Mouse (Mus musculus): ENCODE measurements around the gene Tspan4.

Tspan4 gene

GRCm38 (mm10) chr7:141461521-141462332, 13.3 kb upstream of the Tspan4 start:
- WGBS: 4% methylated on average over 59 of the region's 59 CpGs

DNA sequence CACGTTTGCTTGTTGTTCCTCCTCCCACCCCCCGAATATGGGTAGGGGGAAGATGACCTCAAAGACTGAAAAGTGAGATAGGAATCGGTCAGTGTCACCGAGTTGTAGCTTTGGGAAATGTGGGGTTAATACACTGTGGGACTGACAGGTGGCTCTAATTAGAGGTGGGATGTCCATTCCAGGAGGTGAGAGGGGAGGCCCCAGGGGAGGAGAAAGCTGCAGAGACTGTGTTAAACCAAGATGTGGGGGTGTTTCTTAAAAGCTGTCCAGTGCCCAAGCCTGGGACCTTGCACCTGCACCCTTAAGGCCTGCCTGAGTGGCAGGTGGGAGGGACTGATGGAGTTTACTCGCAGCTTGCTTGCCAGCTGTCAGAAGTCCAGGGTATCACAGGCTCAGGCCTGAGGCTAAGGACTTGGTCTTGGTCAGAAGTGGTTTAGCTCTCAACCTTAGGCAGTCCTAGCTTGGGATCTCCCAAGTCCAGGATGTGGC, 12.7 kb upstream of the Tspan4 start:
- WGBS: 41% methylated on average over 5 of the region's 5 CpGs

DNA sequence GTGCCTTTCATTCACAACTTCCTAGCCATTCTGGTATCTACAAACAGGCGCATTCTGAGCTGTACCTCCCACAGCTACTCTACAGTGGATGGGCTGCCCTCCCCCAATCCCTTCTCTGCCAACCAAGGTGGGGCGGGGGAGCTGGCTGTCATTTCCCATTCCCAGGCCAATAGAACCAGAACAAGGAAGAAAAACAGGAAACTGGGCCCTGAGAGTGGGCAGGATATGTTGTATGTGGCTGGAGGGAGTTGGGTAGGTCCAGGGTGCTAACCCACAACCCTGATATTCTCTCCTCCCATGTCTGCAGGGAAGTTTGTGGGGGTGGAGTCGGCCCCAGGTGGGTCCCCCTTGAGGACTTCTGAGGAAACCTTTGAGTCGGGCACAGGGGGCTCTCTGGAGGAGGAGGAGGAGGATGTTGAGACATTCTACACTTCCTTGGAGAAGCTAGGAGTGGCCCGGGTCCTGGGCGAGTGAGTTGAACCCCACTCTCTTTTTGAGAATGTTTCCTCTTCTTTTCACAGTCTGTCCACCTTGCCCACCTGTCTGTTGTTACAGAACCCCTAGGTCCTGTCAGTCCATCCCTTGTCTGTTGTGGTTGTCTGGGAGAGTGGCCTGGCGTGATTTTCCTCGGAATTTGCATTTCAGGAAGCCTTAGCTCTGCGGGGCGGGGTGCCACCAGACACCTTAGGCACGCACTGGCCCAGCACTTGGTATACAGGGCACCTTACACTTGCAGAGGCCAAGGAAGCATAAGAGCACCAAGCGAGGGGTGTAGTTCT, 11.0 kb upstream of the Tspan4 start:
- 52% methylated on average over 12 of the region's 12 CpGs for WGBS

DNA sequence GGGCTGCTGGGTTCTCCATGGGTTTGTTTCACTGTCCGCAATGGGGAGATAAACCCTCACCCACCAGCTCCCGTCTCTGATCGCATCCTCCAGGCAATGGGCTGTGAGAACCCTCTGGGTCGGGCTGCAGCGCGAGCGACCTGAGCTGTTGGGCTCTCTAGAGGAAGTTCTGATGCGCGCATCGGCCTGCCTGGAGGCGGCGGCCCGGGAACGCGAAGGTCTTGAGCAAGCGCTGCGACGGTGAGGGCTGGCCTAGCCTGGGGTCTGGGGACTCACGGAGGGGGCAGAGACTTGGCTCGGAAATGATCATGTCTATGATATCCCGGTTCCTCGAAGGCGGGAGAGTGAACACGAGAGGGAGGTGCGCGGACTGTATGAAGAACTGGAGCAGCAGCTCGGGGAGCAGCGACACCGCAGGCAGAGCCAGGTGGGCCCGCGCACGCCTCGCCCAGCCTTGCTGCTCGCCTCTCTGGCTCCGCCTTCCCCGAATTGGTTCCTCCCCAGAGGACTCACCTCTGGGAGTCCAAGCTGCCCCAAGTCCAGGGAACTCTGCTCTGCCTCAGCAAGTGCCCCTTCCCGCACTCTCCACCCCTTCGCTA, 10.3 kb upstream of the Tspan4 start:
- WGBS: 30% methylated on average over 38 of the region's 38 CpGs

DNA sequence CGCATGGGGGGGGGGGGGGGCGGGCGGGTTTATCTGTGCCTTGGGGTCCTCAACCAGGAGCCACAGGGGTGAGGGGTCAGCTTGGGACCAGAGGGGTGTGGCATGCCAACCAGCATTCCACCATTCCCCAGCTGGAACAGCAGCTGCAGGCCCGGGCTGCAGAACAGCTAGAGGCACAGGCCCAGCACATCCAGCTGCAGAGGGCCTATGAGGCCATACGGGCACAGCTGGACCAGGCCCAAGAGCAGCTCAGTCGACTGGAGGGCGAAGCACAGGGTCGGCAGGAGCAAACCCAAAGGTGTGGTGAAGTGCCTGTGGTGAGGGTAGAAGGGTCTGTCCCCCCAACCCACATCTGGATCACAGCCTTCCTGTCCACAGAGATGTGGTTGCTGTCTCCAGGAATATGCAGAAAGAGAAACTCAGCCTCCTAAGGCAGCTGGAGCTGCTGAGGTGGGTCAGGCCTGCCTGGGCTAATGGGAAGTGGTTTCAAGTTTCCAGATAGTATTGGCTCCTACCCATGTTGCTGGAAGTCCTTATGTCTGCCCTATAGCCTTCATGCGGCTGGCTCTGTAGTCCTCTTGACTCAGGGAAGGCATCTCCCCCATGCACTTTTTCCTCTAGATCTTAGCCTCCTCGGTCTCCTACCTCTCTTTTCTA, 9.5 kb upstream of the Tspan4 start:
- 57% methylated on average over 10 of the region's 10 CpGs for WGBS

DNA sequence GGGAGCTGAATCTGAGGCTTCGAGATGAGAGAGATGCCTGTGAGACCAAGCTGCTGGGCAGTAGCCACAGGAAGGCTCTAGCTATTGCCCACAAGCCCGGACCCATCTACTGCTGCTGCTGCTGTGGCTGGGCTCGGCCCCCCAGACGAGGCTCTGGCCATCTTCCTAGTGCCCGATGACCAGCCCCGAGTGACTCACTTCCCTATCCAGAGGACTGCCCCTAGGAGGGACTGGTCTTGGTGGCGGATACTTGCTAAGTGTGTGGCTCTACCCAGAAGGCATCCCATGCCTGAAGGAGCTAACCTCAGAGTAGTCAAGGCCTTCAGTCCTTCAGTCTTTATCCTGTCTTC, 9.0 kb upstream of the Tspan4 start:
- 79% methylated on average over 7 of the region's 7 CpGs for WGBS

- 70% methylated on average over 10 of the region's 10 CpGs for WGBS
These were observed 8.4 kb upstream of the Tspan4 start for GRCm38 (mm10) chr7:141466607-141467148.

DNA sequence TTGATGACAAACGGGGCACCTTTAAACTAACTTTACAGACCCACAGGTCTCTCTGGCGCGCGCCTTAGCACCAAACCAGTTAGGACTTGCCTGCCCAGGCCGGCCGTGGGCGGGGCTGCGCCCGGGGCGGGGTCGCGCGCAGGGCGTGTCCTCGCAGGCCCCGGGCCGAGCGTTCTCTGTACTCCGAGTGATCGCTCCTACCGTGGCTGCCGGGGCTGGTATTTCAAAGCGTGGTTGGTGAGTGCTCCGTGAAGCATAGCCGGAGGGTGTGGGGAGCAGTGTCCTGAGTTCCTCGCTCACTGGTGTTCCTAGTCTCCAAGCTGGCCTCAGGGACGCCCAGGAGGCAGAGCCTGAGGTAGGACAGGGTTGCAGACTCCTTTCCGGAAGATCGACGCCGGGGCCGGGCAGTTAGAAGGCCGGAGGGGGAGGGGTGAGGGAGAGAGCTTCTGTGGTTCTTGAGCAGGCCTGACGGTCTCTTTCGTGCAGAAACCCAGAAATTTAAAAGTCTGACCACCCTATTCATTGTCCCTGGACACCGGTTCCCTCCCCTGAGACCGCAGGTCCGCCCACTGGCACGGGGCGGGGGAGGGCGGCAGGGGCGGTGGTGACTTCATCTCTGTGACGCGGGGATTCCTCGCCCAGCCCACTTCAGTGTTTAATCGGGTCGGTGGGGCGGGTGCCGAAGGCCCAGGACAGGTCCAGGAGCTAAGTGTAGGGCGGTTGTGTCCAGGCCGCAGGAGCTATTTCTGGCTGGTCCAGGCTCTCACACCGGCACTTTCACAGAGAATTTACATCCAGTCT, 7.6 kb upstream of the Tspan4 start, which contains the start of gene Cd151:
TSS of gene Cd151 (plus strand) at position 163 of the 801 bp plus-strand sequence.
- WGBS: 3% methylated on average over 52 of the region's 52 CpGs

DNA sequence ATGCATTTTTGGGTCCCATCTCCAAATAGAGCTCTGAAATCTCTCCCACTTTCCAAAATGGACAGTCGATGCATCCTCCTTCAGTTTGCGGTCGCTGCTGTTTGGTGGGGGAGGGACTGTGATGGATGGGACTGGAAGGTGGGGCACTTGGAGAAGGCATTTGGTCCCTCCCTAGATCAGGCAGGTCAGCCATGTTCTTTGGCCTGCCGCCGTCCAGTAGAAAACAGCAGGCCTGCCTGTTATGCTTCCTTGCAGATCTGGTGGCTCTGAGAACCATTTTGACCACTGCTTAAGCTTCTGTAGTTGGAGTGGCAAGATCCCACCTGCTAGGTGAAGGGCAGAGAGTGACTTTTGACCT, 6.9 kb upstream of the Tspan4 start:
- whole genome bisulfite sequencing: 34% methylated on average over 5 of the region's 5 CpGs

DNA sequence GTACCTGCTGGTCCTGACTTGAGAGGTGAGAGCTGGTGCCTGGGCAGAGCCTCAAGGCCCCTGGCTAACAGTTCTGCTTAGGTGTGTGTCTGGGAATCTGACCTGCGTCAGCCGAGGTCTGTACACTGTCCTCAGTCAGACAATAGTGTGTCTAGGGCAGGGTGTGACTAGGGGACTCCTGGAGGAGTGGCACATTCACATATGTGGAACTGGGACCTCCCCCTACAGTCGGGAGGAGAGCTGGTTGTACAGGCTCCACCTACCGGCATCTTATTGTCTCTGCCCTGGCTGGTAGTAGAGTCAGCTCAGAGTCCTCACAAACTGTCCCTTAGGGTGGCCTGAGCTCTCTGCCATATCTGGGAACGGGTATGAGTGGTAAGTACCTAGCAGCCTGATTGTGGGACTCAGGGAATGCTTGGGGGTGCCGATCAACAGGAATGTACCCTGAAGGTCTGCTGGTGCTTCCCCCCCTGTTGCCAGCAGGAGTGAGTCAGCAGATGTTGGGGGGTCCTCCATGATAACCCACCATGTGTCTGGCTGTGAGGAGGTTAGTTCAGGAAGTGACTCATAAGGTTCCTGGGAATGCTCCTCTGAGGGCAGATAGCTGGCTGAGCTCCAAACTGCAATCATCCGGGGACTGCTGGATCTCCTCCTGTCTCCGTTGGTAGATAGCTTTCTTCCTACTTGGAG, 6.4 kb upstream of the Tspan4 start:
- WGBS: 8% methylated on average over 8 of the region's 8 CpGs

- WGBS: 75% methylated on average over 6 of the region's 6 CpGs
These were observed 5.7 kb upstream of the Tspan4 start for GRCm38 (mm10) chr7:141469352-141469751.

- 91% methylated on average over 18 of the region's 18 CpGs for whole genome bisulfite sequencing
These were observed 5.0 kb upstream of the Tspan4 start for GRCm38 (mm10) chr7:141469901-141470636.

DNA sequence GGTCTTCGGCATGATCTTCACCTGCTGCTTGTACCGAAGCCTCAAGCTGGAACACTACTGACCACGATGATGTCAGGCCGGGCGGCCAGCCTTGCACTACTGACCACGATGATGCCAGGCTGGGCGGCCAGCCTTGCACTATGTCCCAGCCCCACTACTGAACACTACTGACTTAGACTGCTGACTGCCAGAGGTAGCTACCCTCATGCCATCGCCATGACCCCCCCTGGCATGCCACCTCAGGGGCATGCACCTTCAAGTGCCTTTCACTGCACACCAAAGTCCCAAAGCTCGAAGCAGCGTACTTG, 4.4 kb upstream of the Tspan4 start:
- 89% methylated on average over 10 of the region's 10 CpGs for WGBS

GRCm38 (mm10) chr7:141471236-141471635, 3.8 kb upstream of the Tspan4 start:
- 74% methylated on average over 1 of the region's 1 CpGs for WGBS

GRCm38 (mm10) chr7:141472226-141472625, 2.8 kb upstream of the Tspan4 start:
- WGBS: 80% methylated on average over 6 of the region's 6 CpGs

DNA sequence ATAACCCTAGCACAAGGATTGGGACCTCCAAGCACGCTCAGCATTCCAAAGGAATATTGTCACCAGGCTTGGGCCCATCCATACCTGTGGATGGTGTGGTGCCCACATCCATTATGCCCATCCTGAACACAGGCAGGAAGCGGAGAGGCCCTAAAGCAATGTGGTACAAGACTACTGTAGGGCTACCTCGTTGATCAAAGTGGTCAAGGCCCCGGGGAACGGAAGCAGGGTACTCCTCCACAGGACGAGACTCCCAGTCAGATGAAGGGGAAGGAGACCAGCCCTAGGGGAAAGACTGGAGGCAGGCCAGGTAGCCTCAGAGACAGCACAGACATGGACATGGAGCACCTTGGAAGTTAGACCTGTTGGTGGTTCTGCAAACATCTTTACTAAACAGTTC, 2.3 kb upstream of the Tspan4 start:
- 84% methylated on average over 6 of the region's 6 CpGs for WGBS

DNA sequence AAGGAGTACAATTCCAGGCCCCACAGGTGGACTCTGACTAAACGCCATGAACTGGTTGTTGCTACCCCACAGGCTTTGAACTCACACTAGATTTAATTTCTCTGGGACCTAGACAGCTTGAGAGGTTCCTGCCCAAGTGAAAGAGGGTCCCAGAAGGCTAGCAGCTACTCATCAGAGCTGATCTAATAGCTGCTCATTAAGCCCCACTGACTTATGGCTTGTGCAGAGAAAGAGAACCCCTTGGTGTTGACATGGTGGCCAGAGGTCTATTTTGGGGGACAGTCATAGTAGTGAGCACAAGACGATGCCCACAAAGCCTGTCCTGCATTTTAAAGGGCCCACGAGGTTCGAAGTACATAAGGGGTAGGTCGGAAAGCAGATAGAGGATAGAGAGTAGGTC, 880 bp upstream of the Tspan4 start:
- 8% methylated on average over 5 of the region's 5 CpGs for WGBS

DNA sequence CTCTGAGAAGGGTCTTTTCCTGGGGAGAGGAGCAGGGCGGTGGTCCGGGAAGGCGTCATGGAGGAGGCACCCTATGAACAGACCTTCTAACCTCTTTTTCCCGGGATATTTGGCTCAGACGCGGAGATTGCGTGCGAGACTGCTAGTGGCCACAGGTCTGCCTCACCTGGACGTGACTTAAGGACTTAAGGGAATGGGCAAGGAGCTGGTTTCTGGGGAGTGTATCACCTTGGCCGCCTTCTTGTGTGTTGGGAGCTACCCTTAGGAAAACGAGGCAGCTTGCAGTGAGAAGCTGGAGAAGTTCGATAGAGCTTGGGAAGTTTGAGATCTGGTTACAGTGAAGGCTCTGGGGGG, 742 bp downstream of the Tspan4 start:
- 3% methylated on average over 12 of the region's 12 CpGs for WGBS

DNA sequence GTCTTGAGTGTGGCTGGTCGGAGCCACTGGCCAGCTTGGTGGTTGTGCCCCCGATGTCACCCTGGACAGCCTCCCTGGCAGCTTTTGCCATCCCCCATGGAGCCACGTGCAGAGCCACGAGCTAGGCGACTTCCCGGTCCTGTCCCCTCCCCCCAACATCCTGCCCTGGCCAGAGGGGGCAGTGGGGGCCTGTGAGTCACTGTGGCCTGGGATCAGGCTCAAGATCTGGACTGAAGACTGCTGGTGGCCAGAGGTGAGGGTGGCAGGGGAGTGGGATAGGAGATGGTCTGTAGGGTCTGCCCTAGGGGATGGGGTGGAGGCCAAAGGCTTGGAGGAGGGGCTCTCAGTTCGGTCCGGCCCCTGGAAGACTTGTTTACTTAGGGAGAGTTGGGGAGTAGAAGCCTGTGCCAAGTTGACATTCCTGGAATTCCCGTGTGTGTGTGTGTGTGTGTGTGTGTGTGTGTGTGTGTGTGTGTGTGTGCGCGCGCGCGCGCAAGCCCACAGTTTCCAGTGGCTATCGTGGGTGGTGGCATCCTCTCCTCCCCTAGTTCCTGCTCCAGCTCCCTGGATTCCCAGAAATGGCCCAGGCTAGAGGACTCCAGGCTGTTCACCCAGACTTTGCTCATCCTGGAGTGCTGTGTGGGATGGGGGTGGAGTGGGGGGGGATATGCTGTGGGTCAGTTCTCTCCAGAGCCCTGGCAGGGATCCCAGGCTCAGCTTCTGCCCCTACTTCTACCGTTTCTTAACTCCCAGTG, 1.4 kb downstream of the Tspan4 start:
- whole genome bisulfite sequencing: 3% methylated on average over 17 of the region's 17 CpGs
